Mouse (Mus musculus) CD8-positive naive resting alpha-beta T cell, adult 2 months (primary cell): ENCODE data around the gene Dhx32.

Experiments used
- DNase-seq, 2 experiments: peaks; one replicate each; pipeline ENCODE4 v3.0.0; 2022; ENCODE audit warnings: low read depth in 2 of 2, low spot score in 2 of 2

The Dhx32 gene

DNA sequence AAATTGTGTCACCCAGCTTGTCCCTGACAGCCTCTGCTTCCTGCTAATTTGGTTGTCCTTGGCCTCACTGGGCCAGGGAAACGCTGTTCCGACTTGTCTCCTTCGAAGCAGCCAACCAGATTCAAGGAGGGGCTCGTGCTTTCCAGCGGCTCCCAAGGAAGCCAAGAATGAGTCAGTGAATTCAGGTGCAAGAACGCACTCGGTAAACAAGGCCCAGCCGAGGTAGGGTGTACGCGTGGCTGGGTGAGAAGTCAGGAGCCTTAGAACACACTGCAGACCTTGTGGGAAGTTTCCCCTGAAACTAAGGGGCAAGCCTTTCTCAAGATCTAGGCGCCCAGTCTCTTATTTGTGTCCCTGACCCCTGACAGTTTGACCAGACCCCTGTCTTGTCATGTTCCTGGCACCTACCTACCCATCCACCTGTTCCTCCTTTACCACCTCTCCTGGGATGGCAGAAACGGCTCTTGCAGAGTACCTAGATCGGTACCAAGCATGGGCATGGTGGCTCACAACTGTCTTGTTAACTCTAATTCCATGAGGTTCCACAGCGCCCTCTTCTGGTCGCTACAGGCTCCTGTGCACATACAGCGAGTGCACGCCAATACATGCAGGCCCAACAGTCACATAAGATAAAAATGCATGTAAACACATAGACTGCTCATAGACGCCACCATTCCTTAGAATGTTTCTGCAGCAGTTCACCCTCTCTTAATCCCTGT lies at the start of gene Dhx32:
Gene Dhx32, minus strand, starts transcription at position 10 of the 719 bp plus-strand sequence.
- DNase-seq: no peak

DNA sequence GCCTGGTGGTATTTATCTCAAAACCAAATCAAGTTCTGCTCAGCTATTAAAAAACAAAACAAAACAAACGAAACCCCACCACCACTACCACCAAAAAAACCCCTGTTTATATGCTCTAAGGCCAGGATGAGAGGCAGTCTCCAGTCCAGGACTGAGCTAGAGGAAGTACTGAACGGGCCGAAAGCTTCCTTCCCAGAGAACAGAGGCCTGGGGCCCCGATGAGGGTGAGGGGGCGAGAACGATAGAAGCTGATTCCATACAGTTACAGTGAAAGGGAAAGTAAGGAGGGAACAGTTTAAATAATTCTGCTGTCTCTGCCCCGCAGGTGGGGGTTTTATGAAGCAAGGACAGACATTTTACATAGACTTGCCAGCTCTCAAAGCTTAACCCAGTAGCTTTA lies 47.1 kb upstream of the Dhx32 start:
- DNase-seq: no peak

DNA sequence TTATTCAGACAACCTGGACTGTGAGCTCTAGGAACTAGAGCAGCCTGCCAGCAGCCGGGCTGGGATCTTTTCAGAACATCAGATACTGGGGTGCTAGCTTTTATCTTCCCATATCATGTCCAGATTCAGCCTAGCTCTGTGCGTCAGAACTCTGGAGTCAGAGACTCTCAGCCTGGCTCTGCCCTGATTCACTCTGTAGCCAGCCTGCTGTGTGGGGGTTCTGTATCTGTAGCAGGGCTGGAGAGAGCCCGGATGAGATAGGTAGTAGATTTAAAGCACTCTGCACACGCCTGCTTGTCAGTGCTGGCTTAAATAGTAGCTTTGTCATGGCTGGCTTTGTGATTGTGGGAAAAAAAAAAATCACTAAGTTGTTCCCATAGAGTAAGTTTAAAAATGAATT lies 46.0 kb upstream of the Dhx32 start:
- no peak for DNase-seq

DNA sequence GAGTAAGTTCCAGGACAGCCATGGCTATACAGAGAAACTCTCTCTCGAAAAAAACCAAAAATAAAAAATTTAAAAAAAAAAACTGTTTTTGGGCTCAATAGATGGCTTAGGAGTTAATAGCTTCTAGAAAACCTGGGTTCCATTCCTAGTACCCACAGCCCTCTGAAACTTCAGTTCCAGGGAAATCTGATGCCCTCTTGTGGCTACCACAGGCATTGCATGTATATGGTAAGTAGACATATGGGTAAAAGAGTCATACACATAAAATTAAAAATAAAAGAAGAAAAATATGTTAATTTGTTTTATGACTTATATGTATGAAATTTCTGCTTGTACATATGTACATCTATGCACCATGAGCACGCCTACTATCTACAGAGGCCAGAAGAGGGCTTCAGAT lies 42.1 kb upstream of the Dhx32 start:
- no peak for DNase-seq

DNA sequence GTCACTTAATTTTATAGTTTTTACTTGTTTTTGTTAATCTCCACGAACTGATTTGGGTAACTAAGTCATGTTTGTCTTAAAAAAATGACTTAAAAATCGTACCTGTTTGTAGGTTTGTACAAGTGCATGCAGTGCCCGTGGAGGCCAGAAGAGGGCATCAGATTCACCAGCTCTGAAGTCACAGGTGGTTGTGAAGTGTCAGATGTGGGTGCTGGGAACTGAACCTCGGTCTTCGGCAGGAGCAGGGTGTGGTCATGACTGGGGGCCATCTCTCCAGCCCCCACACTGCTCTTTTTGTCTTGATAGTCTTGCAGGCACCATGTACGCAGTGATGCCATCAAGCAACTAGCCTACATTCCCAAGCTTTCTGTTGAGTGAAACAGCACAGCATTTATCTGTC lies 41.2 kb upstream of the Dhx32 start:
- DNase-seq: no peak

DNA sequence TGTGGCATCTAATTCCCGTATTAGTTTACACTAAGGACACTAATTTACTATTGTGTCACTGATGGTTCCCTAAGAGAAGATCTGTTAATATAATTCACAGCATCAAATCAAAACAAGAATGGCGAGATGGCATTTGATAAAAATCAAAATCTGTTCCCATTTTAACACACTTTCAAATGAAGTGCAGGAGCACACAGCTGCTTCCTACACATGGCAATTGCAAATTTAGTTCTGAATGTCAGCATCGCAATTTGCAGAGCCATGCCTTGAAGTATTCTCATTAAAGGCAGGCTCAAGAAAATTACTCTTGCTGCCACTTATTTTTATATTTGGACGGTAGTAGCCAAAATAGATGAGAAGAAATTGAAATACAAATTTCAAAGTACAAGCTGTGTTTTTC lies 30.8 kb upstream of the Dhx32 start:
- DNase-seq: no peak

DNA sequence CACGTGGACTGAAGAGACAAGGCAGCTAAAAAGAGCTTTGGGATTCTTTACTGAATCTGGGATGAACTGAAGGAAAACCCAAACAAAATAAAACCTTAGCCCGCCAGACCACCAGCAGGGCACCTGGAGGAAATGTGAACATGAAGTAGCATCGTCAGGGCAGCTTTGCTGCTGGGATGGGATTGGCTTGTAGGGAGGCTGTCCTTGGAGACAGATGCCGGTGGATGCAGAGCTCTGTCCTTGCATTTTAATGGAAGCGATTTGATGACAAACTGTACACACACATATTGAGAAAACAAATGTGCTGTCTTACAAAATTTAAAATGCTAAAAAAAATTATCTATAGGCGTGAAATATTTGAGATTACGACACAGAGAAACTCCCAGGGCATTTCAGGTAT lies 30.4 kb upstream of the Dhx32 start:
- DNase-seq: no peak

DNA sequence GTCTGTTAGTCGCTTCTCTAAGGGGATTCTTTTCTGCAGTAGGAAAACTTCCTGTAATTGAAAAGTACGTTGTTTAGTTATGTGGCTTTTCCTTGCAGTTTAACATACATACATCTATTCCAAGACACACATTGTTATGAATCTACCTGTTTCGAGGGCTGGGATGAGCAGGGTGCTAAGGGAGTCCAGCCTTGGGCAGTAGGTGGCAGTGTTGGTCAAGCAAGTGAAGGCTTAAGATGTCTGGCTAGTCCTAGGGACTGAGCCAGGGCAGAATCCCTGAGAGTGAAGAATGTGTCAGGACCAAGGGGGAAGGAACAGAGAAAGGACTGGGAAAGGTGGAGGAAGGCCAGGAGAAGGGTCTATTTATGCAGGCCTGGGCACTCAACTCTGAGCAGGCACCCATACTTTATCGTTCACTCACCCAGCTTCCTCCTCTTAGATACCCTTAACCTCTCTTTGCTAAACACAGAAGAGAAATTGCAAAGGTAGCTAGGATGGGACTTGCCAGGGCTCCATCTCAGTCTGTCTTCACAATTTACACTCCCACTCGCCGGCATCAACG lies 23.2 kb upstream of the Dhx32 start:
- no peak for DNase-seq

DNA sequence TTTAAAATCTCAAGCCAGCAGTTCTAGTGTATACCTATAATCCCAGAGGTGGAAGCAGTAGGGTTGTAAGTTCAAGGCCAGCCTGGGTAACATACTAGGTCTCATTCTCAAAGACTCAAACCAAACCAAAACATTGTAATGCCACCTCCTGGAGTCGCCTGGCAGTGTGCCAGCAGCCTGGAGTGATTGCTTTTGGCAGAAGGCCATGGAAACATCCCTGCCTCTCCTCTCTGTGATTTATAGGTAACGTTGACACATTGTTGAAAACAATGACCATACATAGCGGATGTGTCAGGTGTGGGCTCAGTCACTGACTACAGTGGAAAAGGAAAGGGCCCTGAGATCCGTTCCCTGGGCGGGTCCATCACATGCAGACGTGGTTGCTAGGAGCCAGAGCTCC lies 19.3 kb upstream of the Dhx32 start:
- DNase-seq: no peak

DNA sequence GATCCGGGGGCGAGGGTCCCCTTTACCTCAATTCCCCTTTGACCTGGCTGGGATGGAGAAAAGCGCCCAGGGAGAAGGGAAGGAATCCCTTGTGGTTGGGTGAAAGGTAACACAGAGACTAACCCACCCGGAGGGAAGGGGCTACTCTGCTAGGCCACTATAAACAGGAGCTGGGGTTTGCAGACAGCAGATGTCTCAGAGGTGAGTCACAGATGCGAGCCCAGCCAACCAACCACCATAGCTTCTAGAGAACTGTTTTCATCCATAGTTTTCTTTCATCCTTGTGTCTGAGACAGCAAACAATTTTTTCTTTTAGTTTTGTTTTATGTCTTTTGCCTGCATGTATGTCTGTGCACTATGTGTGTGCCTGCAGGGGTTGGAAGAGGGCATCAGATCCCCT lies 17.4 kb upstream of the Dhx32 start:
- no peak for DNase-seq

DNA sequence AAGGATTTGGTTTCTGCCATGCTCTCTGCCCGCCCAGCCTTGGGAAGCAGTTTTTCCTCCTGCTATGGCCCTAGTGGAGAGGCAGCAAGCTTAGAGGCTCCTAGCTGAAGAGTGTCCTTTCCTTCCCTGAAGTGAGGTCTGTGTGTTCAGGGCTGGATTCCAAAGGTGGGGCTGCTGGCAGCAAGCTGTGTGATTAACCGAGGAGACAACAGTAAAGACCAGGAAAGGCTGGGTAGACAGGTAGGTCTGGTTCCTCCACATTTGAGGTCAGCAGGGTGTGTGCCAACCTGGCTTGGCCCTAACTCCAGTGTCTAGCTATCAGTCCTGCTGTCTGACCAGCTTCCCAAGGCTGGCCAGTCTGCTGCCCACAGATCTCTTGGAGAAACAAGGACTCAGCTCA lies 12.2 kb upstream of the Dhx32 start:
- DNase-seq: no peak

DNA sequence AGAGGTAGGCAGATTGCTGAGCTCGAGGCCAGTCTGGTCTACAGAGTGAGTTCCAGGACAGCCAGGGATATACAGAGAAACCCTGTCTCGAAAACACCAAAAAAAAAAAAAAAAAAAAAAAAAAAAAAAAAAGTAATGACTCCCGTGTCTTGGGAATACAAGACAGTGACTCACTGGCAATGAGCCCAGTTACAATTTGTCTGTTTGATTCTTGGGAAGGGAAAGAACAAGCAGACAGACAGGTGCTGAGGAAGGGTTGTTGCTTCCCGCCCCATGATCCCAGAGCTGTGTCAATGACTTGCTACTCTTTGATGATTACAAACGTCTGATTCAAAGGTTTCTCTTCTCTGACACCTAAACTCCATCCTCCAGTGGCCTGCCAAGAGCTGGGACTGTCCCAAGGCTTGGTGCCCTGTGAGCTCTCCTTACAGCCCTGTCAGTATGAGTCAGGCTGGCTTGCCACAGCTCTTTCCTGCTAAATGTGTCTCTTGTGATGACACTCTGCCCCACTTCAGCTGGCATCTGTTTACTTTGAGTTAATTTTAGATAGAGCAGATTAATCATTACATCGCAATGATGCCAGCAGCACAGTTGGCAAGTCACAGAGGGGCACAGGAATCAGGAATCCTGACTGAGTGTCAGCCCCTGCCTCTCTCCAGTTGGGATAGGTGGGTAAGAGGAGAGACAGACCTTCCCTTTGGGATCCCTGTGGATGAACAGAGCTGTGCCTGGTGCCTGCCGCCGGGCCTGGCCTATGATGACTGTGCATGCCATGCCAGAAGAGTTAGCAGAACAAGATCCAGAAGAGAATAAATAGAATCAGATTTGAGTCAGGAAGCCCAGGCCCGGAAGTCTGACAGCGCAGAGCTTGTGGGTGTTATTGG lies 11.0 kb upstream of the Dhx32 start:
- no peak for DNase-seq

DNA sequence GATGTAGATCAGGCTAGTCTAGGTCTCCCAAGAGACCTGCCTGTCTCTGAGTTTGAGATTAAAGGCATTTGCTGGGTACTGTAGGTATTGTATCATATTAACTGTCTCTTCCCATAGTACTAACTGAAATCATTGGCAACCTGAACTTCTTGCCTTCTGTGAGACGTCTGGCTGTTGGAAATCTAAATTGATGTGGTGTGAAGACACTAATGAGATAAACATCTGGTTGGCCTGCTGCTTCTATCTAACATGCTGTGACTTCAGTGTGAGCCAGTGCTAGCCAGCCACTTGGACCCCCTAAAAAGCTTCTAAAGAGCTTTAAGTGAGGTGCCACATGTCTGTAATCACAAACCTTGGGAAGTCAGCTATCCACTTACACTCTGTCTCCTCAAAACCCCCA lies 10.2 kb upstream of the Dhx32 start:
- no peak for DNase-seq

DNA sequence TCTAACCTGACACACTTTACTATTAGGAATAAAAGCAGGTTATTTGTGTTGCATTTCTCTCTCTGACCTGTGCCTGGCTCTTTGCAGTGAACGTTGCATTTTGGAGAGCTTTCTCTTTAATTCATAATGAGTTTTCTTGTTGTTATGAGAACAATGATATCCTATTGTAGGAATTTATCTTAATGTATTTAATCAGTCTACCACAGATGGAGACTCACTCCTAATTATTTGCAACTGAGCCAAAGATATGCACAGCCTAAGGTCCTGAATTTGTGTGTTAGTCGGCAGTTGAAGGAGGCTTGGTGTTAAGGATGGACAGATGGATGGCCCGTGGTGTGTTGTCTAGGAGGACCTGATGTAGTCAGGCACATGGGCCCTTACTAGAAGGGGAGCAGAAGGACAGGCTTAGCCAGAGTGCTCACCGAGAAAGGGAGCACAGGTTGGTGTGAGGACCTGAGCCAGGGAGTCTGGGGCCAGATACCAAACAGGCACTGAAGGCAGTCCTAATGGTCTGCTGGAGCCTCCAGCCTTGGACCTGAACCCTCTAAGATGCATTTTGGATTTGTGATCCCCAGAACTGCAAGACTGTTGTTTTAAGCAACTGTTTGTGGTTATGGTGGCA lies 8.2 kb upstream of the Dhx32 start:
- DNase-seq: no peak

DNA sequence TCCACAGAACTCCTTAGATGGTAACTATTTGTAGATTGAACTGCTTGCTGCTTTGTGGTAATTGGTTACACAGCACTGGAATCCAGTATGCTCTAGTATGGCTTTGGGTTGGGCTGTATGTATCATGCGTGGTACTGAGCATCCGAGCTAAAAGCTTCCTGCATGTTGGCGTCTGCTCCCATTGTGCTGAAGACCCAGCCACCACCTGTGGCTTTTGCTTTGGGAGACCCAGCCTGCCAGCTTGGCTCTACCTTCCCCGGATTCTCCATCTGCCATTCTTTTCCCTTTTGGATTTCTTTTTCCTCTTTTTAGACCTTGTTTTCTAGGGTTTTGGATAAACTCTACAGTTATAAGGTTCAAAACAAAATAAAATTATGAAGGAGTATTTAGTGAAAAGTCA lies 7.6 kb upstream of the Dhx32 start:
- DNase-seq: no peak

DNA sequence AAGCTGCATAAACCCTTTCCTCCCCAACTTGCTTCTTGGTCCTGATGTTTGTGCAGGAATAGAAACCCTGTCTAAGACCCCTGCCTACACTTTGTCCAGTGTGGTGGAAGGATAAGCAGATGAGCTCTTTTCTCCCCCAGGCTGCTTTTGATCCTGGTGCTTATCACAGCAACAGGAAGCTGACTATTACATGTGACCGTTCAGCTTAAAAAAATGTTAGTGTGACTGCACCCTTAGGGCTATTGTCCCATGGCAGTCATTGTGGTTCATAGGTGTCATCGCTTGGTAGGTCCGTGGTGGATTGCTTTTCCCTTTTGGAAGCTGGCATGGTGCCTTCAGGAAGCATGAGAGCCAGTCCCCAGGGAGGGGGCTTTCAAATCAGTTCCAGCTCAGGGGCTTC lies 5.6 kb upstream of the Dhx32 start:
- no peak for DNase-seq

DNA sequence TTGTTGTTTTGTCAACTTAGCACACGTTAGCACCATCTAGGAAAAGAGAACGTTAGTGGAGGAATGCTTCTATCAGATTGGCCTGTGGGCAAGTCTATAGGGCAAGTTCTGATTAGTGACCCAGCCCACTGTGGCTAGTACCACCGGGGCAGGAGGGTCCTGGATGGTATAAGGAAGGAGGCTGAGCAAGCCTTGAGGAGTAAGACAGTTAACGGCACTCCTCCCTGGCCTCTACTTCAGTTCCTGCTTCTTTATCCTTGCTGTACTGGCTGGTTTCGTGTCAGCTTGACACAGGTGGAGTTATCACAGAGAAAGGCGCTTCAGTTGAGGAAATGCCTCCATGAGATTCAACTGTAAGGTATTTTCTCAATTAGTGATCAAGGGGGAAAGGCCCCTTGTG lies 5.0 kb upstream of the Dhx32 start:
- no peak for DNase-seq

DNA sequence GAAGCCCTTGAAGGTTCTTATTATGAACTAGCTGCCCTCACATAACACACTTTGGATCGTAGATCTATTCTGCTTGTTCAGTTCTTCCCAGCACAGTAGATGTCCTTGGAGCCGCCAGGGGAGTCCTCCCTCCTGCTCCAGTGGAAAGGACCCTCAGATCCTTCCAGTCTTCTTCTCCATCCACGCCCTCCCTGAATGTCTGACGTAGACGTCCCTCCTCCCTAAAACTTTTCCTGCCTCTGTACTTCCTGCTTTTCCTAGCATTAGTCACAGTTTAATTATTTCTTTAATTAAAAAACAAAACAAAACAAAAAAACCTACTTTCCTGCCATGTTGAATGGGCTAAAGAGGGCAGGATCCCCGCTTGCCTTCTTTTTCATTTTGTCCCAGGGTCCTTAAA lies 535 bp downstream of the Dhx32 start:
- DNase-seq: no peak

DNA sequence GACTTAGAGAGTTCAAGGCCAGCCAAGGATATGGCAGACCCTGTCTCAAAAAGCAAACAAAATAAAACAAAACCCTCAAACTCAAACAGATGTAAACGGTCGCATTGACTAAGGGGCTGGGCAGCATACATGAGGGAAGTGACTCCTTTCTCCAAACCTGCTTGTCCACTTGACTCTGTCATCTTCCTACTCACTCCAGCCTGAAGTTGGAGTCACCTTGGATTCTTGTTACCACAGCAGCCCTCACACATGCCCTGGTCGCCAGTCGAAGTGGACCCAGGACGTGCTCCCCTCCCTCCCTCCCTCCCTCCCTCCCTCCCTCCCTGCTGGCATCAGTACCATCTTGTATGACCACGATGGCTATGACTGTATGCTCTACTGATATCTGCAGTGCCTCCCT lies 943 bp downstream of the Dhx32 start:
- DNase-seq: no peak

DNA sequence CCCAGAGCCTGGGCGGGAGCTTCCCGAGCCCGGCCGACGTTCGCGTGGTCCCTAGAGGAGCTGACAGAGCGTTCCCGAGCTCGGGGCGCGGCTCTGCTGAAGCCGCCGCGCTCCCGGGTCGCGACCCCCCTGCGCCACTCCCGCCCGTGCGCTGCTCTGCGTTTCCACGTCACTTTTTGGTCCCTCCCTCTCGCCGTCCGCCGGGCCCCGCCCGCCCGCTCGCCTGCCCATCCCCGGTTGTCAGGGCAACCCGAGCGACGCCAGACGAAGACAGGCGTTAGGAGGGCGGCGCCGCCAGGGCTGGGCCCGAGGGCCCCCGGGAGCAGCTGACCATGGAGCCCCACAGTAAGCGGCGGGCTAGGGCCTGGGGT lies 5.9 kb downstream of the Dhx32 start, which contains the start of gene Fank1:
Gene Fank1, plus strand, starts transcription at position 236 of the 371 bp plus-strand sequence.
- DNase-seq: peak; percentile 63 to 73

DNA sequence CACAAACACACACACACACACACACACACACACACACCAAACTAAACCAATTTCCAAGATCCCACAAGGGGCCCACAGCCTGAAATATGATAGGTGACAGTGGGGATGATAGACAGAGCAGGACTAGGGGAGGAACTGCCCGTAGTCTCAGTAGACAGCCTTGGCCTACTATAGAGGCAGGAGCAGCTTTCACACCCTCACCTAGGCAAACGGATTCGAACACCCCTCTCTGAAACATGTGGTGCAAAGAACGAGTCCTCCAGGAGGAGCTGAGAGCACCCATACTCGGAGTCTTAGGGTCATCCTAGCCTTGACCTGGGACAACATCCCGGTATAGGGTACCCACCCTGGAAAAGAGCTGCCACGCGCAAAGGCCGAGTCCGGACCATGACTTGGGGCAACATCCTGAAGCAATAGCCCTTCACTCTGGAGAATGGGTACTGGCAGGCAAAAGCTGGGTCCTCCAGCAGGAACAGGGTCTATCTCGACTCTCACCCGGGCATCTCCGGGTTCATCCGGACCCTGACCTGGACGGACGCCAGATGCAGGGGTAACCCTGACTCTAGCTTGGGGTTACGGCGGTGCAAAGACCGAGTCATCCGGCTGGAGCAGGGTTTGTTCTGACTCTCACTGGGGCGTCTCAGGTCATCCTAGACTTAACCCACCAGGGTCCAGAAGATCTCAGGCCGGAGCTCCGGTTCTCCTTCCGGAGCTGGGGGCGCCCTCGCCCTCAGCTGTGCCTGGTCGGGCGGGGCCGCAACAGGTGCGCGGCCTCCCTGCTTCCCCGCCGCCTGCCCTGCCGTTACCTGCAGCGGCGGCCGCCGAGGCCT lies 6.5 kb downstream of the Dhx32 start:
- peak; percentile 2 to 4 for DNase-seq
